Comparison of ENCODE assay signal across 8 mouse cellular contexts in genomic region chr10:69706851-69707788, GRCm38 (mm10).
A peak's percentile ranks its signal among the peaks of the same experiment; 100 is the strongest.
DNase-seq lines count a peak whose midpoint lies in the region; ATAC-seq lines count a peak whose summit lies in the region.

No protein-coding gene starts in this region.

- ATAC-seq in kidney, embryonic 14.5 days (ENCODE audit: low FRiP score, low TSS enrichment) = no peak
- ATAC-seq in hindbrain, embryonic 11.5 days (ENCODE audit: low FRiP score) = peak; percentile 39; the same call in 1 of the 2 replicates
- no peak for ATAC-seq in neural tube, embryonic 11.5 days (ENCODE audit: insufficient read depth, low FRiP score, low TSS enrichment)

- H3K4me3 ChIP-seq in kidney, embryonic 14.5 days (ENCODE audit: low read length) = no peak overlapping the region; the same call in 1 of the 2 replicates
- peak overlapping the region; percentile 32 for H3K4me3 ChIP-seq in hindbrain, embryonic 11.5 days (ENCODE audit: low read depth, low read length)
- peak overlapping the region; percentile 36 for H3K4me3 ChIP-seq in neural tube, embryonic 11.5 days (ENCODE audit: low read depth, low read length)

- no peak overlapping the region for H3K27ac ChIP-seq in kidney, embryonic 14.5 days (ENCODE audit: low read depth, low read length)
- H3K27ac ChIP-seq in hindbrain, embryonic 11.5 days (ENCODE audit: low read depth, low read length) = peak overlapping the region; percentile 51; the same call in 1 of the 2 replicates
- H3K27ac ChIP-seq in neural tube, embryonic 11.5 days (ENCODE audit: low read depth, low read length) = no peak overlapping the region; the same call in 1 of the 2 replicates

- H3K9ac ChIP-seq in kidney, embryonic 14.5 days (ENCODE audit: low read depth, low read length) = peak overlapping the region; percentile 31; the same call in 1 of the 2 replicates
- H3K9ac ChIP-seq in hindbrain, embryonic 11.5 days (ENCODE audit: low read depth, low read length) = peak overlapping the region; percentile 68
- peak overlapping the region; percentile 76 for H3K9ac ChIP-seq in neural tube, embryonic 11.5 days (ENCODE audit: low read length)

- WGBS in kidney, embryonic 14.5 days = 27% methylated on average over 14 of the region's 14 CpGs
- WGBS in hindbrain, embryonic 11.5 days = 23% methylated on average over 14 of the region's 14 CpGs
- 23% methylated on average over 14 of the region's 14 CpGs for WGBS in neural tube, embryonic 11.5 days

- no peaks in the 10 kb centered on the region for H3K36me3 ChIP-seq in kidney, embryonic 14.5 days (ENCODE audit: control insufficient read depth, insufficient read depth, low read length)
- no peaks in the 10 kb centered on the region for H3K36me3 ChIP-seq in hindbrain, embryonic 11.5 days (ENCODE audit: control insufficient read depth, insufficient read depth, low read length)
- H3K36me3 ChIP-seq in neural tube, embryonic 11.5 days (ENCODE audit: control insufficient read depth, insufficient read depth, low read length) = no peaks in the 10 kb centered on the region

- no peaks in the 10 kb centered on the region for H3K27me3 ChIP-seq in kidney, embryonic 14.5 days (ENCODE audit: control insufficient read depth, insufficient read depth, low read length)
- H3K27me3 ChIP-seq in hindbrain, embryonic 11.5 days (ENCODE audit: control insufficient read depth, insufficient read depth, low read length) = no peaks in the 10 kb centered on the region
- H3K27me3 ChIP-seq in neural tube, embryonic 11.5 days (ENCODE audit: control insufficient read depth, insufficient read depth, low read length) = no peaks in the 10 kb centered on the region

- peak overlapping the region; percentile 41 for H3K4me2 ChIP-seq in kidney, embryonic 14.5 days (replicated peaks; ENCODE audit: low read depth, low read length)
- peak overlapping the region; percentile 54 for H3K4me2 ChIP-seq in hindbrain, embryonic 11.5 days (replicated peaks; ENCODE audit: low read depth, low read length)
- H3K4me2 ChIP-seq in neural tube, embryonic 11.5 days (ENCODE audit: low read depth) = peak overlapping the region; percentile 64

- peaks cover 13% of the 10 kb centered on the region for H3K4me1 ChIP-seq in kidney, embryonic 14.5 days (ENCODE audit: control insufficient read depth, insufficient read depth, low read length)
- H3K4me1 ChIP-seq in hindbrain, embryonic 11.5 days (replicated peaks; ENCODE audit: control insufficient read depth, insufficient read depth, low read length) = peaks cover 8% of the 10 kb centered on the region
- H3K4me1 ChIP-seq in neural tube, embryonic 11.5 days (ENCODE audit: control insufficient read depth, insufficient read depth, low read length) = peaks cover 19% of the 10 kb centered on the region

- no peak for DNase-seq in kidney, postnatal 14 days
- DNase-seq in embryo, embryonic 11 days = peak; percentile 22
- no peak for DNase-seq in hindbrain, embryonic 11.5 days (ENCODE audit: low spot score)
- no peak for DNase-seq in neural tube, embryonic 11.5 days (ENCODE audit: low spot score)
- no peak for DNase-seq in T-cell, adult 2 months (ENCODE audit: low spot score)
- DNase-seq in gastrocnemius, postnatal 4 days (ENCODE audit: low spot score in 2 of 2) = no peak
- DNase-seq in natural killer cell, adult 2 months (ENCODE audit: low spot score in 2 of 2) = no peak

- H3K9me3 ChIP-seq in kidney, embryonic 14.5 days (ENCODE audit: control insufficient read depth, low read length) = no peaks in the 10 kb centered on the region
- no peaks in the 10 kb centered on the region for H3K9me3 ChIP-seq in hindbrain, embryonic 11.5 days (ENCODE audit: control insufficient read depth, low read length)
- H3K9me3 ChIP-seq in neural tube, embryonic 11.5 days (ENCODE audit: control insufficient read depth, low read length) = no peaks in the 10 kb centered on the region
